Mouse (Mus musculus) limb, embryonic 13.5 days (tissue): ENCODE data around the gene Arhgef25. TPM values are rescaled to one million over a fixed set of nuclear protein-coding genes. Genes with fewer than 3 reads are reported as not detected.

Experiments
- ATAC-seq: fragments of 200-750 bp; cut with Nextera tagmentation; 2 replicates; pipeline ENCODE4 v1.8.0; 2017; ENCODE audit warnings: low read depth, moderate number of reproducible peaks, moderate TSS enrichment; ENCODE audit not compliant: low FRiP score
- H3K27ac ChIP-seq: fragments of 300-500 bp; sonication (generic); 2 replicates; pipeline ENCODE4 v1.5.1; 2015; ENCODE audit warnings: inconsistent platforms, mild to moderate bottlenecking, moderate library complexity
- H3K27me3 ChIP-seq: fragments of 300-500 bp; sonication (generic); 2 replicates; pipeline ENCODE4 v1.6.1; 2015; ENCODE audit warnings: mild to moderate bottlenecking, inconsistent platforms
- H3K36me3 ChIP-seq: fragments of 300-500 bp; sonication (generic); 2 replicates; pipeline ENCODE4 v1.6.1; 2015; ENCODE audit warnings: inconsistent platforms, mild to moderate bottlenecking, moderate library complexity
- H3K4me1 ChIP-seq: fragments of 300-500 bp; sonication (generic); 2 replicates; pipeline ENCODE4 v1.6.1; 2015; ENCODE audit warnings: inconsistent platforms
- H3K4me2 ChIP-seq: fragments of 300-500 bp; sonication (generic); replicated peaks from 2 replicates; pipeline ENCODE4 v1.6.1; 2015; ENCODE audit warnings: inconsistent platforms, mild to moderate bottlenecking, moderate library complexity
- H3K4me3 ChIP-seq: fragments of 300-500 bp; sonication (generic); 2 replicates; pipeline ENCODE4 v1.5.1; 2015; ENCODE audit warnings: moderate library complexity, mild to moderate bottlenecking, inconsistent platforms
- H3K9ac ChIP-seq: fragments of 300-500 bp; sonication (generic); 2 replicates; pipeline ENCODE4 v1.6.1; 2015; ENCODE audit warnings: mild to moderate bottlenecking, inconsistent platforms
- H3K9me3 ChIP-seq: fragments of 300-500 bp; sonication (generic); 2 replicates; pipeline ENCODE4 v1.6.1; 2016; ENCODE audit warnings: inconsistent platforms
- WGBS: fragments of 180-500 bp; shearing (Covaris S2); methylation state at CpG from one replicate; pipeline ENCODE4 v1.1.7; 2015; 5-methylcytosine and 5-hydroxymethylcytosine counted together
- polyA plus RNA-seq: library from polyadenylated mRNA; unstranded; fragments of >200 nt; fragmentation: Nextera tagmentation; extraction: Ambion mirVana; gene quantifications from 2 replicates; pipeline ENCODE4 v1.2.1, GENCODE M21; 2015

The Arhgef25 gene
- polyA plus RNA-seq, 1 experiment from 2014 or later, result 111 TPM

- Histone ChIP-seq H3K4me2 (no peak overlapping the region), H3K27ac (no peak overlapping the region), H3K4me3 (no peak overlapping the region), H3K9ac (no peak overlapping the region), H3K4me1 (peaks cover 37% of the 10 kb centered on the region), H3K36me3 (peaks cover 50% of the 10 kb centered on the region), H3K27me3 (peaks cover 70% of the 10 kb centered on the region), H3K9me3 (no peaks in the 10 kb centered on the region)
- no peak for ATAC-seq
- 77% methylated on average over 6 of the region's 6 CpGs for WGBS
Observed at GRCm38 (mm10) chr10:127181566-127181965, 8.3 kb downstream of the Arhgef25 start.

DNA sequence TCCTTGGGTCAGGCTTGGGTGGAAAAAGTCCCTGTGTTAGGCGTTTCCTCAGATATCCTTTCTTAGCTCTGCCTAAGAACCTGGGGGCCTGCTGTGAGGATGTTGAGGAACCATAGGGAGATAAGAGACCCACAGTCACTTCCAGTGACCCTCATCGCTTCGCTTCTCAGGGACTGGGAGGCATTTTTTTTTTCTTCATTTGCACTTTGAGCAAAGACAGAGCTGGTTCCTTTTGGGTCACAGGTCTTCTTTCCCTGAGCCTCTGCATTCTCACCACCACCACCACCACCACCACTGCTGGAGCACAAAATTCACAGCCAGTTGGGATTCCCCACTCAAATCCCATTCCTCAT, 9.2 kb downstream of the Arhgef25 start:
- Histone ChIP-seq H3K27me3 (peaks cover 77% of the 10 kb centered on the region), H3K36me3 (peaks cover 41% of the 10 kb centered on the region), H3K4me2 (peak overlapping the region; percentile 60), H3K4me3 (peak overlapping the region; percentile 33), H3K9me3 (no peaks in the 10 kb centered on the region), H3K9ac (peak overlapping the region; percentile 59), H3K4me1 (peaks cover 40% of the 10 kb centered on the region), H3K27ac (no peak overlapping the region)
- no peak for ATAC-seq
- WGBS, result 26% methylated on average over 3 of the region's 3 CpGs

- H3K4me1 ChIP-seq, result peaks cover 40% of the 10 kb centered on the region
- 2% methylated on average over 34 of the region's 34 CpGs for WGBS
- H3K4me2 ChIP-seq, result peak within 1 kb of the TSS; percentile 60
- peak within 1 kb of the TSS; percentile 33 for H3K4me3 ChIP-seq
- H3K27ac ChIP-seq, result no peak within 1 kb of the TSS
- peak; percentile 16; the same call in 1 of the 2 replicates for ATAC-seq
- H3K9me3 ChIP-seq, result no peaks in the 10 kb centered on the region
- peak within 1 kb of the TSS; percentile 59 for H3K9ac ChIP-seq
- H3K36me3 ChIP-seq, result peaks cover 35% of the 10 kb centered on the region
- peaks cover 74% of the 10 kb centered on the region for H3K27me3 ChIP-seq
Observed at GRCm38 (mm10) chr10:127179871-127180694, 9.8 kb downstream of the Arhgef25 start, which contains the start of gene Slc26a10. Gene Slc26a10 (minus strand): TSS chr10:127180645.

GRCm38 (mm10) chr10:127178286-127179027, 11.4 kb downstream of the Arhgef25 start:
- peak overlapping the region; percentile 36 for H3K9ac ChIP-seq
- H3K36me3 ChIP-seq, result peaks cover 18% of the 10 kb centered on the region
- peaks cover 72% of the 10 kb centered on the region for H3K27me3 ChIP-seq
- WGBS, result 4% methylated on average over 41 of the region's 41 CpGs
- peak overlapping the region; percentile 60 for H3K4me2 ChIP-seq
- no peak for ATAC-seq
- H3K9me3 ChIP-seq, result no peaks in the 10 kb centered on the region
- peak overlapping the region; percentile 32 for H3K4me3 ChIP-seq
- H3K27ac ChIP-seq, result no peak overlapping the region
- H3K4me1 ChIP-seq, result peaks cover 28% of the 10 kb centered on the region

DNA sequence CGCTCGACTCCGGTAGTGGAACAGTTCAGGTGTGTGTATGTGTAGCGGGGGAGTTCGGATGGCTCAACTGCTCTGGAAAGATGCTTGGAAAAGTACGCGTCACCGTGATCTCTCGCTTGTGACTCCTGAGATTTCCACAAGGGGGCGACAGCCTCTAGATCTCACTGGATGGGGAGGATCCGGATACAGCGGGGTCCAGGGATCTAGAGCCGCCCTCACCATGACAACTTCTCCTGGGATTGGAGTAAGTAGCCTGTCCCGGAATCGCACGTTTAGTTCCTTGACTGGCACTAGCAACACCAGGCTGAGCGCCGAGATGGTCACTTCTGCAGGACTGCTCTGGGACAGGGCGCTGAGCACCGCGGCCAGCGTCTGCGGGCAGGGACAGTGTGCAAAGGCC, 12.2 kb downstream of the Arhgef25 start:
- Histone ChIP-seq H3K27me3 (peaks cover 69% of the 10 kb centered on the region), H3K9me3 (no peaks in the 10 kb centered on the region), H3K4me3 (peak overlapping the region; percentile 32), H3K36me3 (peaks cover 11% of the 10 kb centered on the region), H3K9ac (peak overlapping the region; percentile 36), H3K4me2 (peak overlapping the region; percentile 60), H3K27ac (no peak overlapping the region), H3K4me1 (peaks cover 28% of the 10 kb centered on the region)
- ATAC-seq, result peak; percentile 70
- WGBS, result 1% methylated on average over 23 of the region's 23 CpGs

- ATAC-seq, result no peak
- 23% methylated on average over 9 of the region's 9 CpGs for WGBS
Observed at GRCm38 (mm10) chr10:127177235-127177634, 12.6 kb downstream of the Arhgef25 start.

DNA sequence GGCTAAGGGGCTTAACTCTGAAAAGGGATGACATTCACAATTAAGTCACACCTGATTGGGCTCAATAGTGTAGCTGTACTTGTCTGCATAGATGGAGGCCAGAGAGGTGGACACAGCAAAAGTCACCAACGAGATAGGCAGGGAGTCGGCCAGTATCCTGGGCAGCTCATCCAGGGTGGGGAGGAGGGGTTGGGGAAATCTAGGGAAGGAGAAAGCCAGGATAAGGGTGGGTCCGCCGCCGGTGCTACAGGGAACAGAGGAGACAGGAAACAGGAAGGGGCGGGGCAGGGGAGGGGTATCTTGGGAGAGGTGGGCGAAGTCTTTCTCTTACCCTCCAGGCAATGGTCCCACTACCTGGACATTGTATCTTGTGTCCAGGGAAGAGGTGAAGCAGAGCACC, 13.1 kb downstream of the Arhgef25 start:
- Histone ChIP-seq H3K36me3 (peaks cover 1% of the 10 kb centered on the region; the same call in 1 of the 2 replicates), H3K27ac (no peak overlapping the region), H3K9me3 (no peaks in the 10 kb centered on the region), H3K9ac (no peak overlapping the region), H3K4me1 (peaks cover 28% of the 10 kb centered on the region), H3K27me3 (peaks cover 65% of the 10 kb centered on the region), H3K4me2 (peak overlapping the region; percentile 60), H3K4me3 (0 out of 2 replicates have a peak overlapping the region, but pooled peaks have one; percentile 10)
- WGBS, result 7% methylated on average over 7 of the region's 7 CpGs
- ATAC-seq, result no peak

More at GRCm38 (mm10) chr10:127177235-127177634, 12.6 kb downstream of the Arhgef25 start:
- Histone ChIP-seq H3K9me3 (no peaks in the 10 kb centered on the region), H3K27ac (no peak overlapping the region), H3K9ac (no peak overlapping the region; the same call in 1 of the 2 replicates), H3K27me3 (peaks cover 65% of the 10 kb centered on the region), H3K36me3 (peaks cover 6% of the 10 kb centered on the region), H3K4me1 (peaks cover 28% of the 10 kb centered on the region), H3K4me2 (peak overlapping the region; percentile 60), H3K4me3 (peak overlapping the region; percentile 32)

DNA sequence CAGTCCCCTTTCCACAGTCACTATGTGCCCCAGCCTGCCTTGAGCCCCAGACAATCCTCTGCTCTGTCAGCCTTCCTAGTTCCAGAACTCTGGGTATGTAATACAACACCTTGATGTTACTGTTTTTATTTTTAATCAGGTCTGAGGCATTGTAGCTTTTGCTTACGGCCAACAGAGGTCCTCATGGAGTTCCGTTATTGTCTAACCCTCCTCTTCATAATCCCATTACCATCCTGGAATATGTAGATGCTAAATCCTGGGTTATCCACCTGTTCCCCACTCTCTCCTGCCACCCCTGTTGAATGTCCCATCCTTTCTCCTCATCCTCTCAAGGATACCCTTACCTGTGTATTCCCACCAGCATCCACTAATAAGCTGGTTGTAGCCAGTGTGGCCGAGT, 13.7 kb downstream of the Arhgef25 start:
- no peak overlapping the region for H3K4me3 ChIP-seq
- H3K27ac ChIP-seq, result no peak overlapping the region
- 34% methylated on average over 3 of the region's 3 CpGs for WGBS
- H3K27me3 ChIP-seq, result peaks cover 65% of the 10 kb centered on the region
- peaks cover 28% of the 10 kb centered on the region for H3K4me1 ChIP-seq
- no peaks in the 10 kb centered on the region for H3K36me3 ChIP-seq
- no peaks in the 10 kb centered on the region for H3K9me3 ChIP-seq
- no peak overlapping the region for H3K4me2 ChIP-seq
- ATAC-seq, result no peak
- H3K9ac ChIP-seq, result no peak overlapping the region

- Histone ChIP-seq H3K27me3 (peaks cover 64% of the 10 kb centered on the region), H3K4me3 (no peak overlapping the region), H3K27ac (no peak overlapping the region), H3K9ac (no peak overlapping the region), H3K4me2 (no peak overlapping the region), H3K36me3 (no peaks in the 10 kb centered on the region), H3K9me3 (no peaks in the 10 kb centered on the region), H3K4me1 (peaks cover 32% of the 10 kb centered on the region)
- 82% methylated on average over 7 of the region's 7 CpGs for WGBS
- no peak for ATAC-seq
Observed at GRCm38 (mm10) chr10:127174170-127174569, 15.7 kb downstream of the Arhgef25 start.

DNA sequence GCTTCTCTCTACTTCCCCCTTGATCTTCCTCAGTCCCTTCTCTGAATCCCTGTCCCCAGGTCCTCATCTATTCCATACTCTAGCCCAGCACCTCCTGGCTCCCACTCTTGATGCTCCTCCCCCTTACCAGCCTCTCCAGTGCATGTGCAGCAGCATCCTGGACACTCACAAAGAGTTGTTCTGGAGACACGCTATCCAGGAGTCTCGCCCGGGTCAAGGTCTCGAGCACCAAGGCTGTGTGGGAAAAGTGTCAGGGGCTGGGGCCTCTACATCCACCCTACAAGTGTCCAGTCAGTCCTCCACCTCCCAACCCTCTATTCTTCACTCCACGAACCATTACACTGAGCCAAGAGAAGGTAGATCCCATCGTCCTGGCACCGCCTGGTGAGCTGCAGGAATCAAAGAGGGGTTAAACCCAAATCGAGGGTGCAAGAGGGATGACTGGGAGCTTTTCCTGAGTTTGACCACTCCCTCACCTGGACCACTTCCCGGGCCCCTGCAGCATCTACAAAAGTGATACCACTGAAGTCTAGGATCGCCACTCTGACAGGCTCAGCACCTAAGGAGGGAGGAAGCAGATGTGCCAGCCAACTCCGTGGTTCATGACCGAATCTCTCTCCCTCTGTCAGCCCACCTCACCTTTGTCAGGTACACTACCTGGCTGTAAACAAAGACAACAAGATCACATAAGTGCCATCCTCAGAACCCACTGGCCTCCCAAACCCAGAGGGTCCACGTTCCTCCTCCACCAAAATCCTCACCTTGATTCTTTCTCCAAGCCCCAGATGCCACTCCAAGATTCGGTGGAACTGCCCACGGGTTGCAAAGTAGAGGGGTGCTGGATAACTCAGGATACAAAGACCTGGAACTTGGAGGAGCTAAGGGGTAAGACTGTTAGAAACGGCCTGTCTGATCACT, 16.5 kb downstream of the Arhgef25 start:
- Histone ChIP-seq H3K4me1 (peaks cover 32% of the 10 kb centered on the region), H3K4me3 (no peak overlapping the region), H3K36me3 (no peaks in the 10 kb centered on the region), H3K27me3 (peaks cover 64% of the 10 kb centered on the region), H3K9ac (no peak overlapping the region), H3K9me3 (no peaks in the 10 kb centered on the region), H3K4me2 (no peak overlapping the region), H3K27ac (no peak overlapping the region)
- no peak for ATAC-seq
- 85% methylated on average over 16 of the region's 16 CpGs for WGBS

GRCm38 (mm10) chr10:127171631-127172200, 18.2 kb downstream of the Arhgef25 start:
- H3K27me3 ChIP-seq, result peaks cover 64% of the 10 kb centered on the region
- no peak overlapping the region for H3K27ac ChIP-seq
- peaks cover 23% of the 10 kb centered on the region for H3K4me1 ChIP-seq
- H3K4me3 ChIP-seq, result no peak overlapping the region
- no peaks in the 10 kb centered on the region for H3K9me3 ChIP-seq
- no peak overlapping the region for H3K4me2 ChIP-seq
- no peak overlapping the region for H3K9ac ChIP-seq
- H3K36me3 ChIP-seq, result no peaks in the 10 kb centered on the region
- ATAC-seq, result no peak
- WGBS, result 90% methylated on average over 15 of the region's 15 CpGs
